Mouse (Mus musculus) 416B (cell line): Measurements from ENCODE around the gene Bloc1s4.

ENCODE experiments used
- DNase-seq: peaks from one replicate; pipeline ENCODE4 v3.0.0; 2011; ENCODE audit warnings: low read depth

Gene Bloc1s4

DNA sequence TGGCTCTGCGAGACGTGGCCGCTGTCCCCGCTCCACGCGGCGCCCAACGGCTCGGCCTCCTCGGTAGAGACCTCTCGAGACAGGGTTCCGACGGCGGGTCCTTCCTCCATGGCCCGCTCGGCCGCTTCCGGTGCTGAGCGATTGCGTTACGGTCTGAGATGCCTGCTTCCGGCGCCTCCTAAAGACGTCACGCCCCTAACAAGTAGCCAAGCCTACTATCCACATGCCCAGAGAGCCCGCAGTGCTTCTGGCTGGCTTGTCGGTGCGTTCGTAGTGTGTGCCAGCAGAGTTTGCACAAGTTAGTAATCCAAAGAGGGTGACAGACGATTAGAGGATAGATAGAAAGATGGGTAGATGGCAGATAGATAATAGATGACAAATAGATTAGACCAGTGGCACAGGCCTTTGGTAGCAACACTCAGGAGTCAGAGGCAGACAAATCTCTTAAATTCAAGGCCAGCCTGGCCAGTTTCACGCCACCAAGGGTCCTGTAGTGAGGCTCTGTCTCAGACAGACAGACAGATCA, at the start of gene Bloc1s4:
Bloc1s4 (minus strand) TSS at position 115 of the 526 bp plus-strand sequence.
- DNase-seq: peak; percentile 96

DNA sequence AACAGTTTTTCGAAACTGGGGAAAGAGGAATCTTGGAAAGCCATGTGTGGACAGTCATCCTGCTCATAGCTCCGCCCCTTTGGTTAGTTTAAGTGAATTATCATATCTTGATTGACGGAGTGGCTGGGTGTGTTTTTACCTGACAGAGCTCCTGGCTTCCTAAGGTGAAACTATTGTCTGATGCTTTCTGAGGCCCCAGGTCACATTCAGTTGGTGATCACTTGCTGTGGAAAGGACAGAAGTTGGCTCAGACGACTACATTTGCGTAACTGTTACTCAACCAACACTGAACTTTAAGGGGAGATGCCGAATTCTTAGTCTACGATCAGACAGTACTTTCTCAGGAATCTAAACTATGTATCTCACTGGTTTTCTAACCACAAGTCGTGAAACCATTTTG, 48.8 kb upstream of the Bloc1s4 start:
- peak; percentile 26 for DNase-seq

DNA sequence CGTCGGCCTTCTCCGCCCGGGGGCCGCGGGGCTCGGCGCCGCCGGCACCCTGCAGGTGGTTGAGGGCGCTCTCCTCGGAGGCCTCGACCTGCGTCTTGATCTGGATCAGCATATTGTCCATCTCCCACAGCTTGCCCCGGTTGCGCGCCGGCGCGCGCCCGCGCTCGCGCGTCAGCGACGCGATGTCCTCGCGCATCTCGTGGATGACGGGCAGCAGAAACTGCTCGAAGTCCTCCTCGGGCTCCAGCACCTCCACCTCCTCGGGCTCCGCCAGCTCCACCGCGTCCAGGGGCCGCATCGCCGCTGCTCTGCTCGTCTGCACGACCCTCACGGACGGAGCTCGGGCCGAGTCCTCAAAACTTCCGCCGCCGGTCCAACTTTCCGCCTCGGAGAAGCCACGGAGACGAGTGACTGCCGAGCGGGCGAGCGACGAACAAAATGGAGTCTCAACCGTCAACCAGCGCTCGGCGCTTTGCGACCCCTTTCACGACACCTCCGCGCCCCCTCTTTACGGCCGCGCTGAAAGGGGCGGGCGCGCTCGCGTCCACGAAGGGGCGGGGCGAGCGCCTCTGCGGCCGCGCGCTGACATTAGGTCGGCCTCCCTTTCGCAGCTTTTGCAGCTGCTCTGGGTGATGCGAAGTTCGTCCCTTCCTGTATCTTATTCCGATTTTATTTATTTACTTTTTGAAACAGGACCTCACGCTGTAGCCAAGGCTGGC, 48.0 kb upstream of the Bloc1s4 start, which contains the start of gene Mrfap1:
Mrfap1 (minus strand) TSS at position 477 of the 719 bp plus-strand sequence.
- peak; percentile 96 for DNase-seq

DNA sequence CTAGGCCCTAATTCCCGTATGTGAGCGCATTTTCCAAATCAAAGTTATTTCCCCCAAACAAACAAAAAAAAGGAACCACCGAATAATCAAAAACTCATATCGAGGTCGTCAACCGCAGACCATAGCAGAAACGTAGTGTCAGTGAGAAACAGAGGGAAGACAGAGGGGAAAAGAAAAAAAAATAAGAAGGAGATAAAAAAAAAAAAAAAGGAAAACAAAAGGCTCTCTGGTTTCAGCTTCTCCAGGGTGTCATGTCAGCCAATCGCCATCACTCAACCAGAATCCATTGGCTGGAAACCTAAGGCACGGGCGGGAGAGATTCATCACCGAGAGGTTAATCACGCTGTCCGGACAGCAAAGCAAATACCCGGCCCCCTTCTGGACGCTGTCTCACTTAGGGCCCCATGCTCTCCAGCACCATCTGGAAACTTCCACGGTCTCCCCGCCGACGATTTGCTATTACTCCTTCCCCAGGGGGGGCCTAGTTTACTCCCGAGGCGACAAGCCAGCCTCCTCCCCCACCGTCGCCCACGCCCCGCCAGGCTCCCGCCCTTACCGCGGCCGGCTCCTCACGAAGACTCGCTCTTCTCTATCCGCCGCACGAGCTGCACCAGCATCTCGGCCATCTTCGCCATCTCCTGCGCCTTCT, 47.3 kb upstream of the Bloc1s4 start:
- DNase-seq: peak; percentile 68

DNA sequence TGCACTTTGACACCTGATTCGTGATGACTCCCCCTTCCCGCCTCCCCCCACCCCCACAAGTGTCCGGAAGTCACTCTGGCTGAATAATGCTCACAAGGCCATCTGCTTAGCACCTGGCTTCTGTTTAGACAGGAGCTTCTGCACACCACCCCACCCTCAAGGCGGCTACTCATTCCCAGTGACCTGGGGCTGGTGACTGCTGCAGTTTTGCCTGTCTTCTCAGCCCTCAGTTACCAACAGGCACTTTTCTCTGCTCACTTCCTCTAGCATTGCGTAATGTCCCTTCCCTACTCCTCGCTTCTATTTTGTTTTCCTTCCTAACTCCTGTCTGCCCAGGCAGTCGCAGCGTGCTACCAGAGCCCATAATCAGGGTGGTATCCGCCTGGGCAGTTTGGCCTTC, 43.4 kb upstream of the Bloc1s4 start:
- DNase-seq: peak; percentile 67

DNA sequence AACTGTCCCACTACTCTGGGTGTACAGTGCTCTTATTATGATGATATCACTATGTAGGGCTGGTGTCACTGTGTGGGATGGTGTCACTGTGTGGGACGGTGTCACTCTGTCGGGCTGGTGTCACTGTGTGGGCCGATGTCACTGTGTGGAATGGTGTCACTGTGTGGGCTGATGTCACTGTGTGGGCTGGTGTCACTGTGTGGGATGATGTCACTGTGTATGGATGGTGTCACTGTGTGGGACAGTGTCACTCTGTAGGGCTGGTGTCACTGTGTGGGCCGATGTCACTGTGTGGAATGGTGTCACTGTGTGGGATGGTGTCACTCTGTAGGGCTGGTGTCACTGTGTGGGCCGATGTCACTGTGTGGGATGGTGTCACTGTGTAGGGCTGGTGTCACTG, 37.6 kb upstream of the Bloc1s4 start:
- no peak for DNase-seq

DNA sequence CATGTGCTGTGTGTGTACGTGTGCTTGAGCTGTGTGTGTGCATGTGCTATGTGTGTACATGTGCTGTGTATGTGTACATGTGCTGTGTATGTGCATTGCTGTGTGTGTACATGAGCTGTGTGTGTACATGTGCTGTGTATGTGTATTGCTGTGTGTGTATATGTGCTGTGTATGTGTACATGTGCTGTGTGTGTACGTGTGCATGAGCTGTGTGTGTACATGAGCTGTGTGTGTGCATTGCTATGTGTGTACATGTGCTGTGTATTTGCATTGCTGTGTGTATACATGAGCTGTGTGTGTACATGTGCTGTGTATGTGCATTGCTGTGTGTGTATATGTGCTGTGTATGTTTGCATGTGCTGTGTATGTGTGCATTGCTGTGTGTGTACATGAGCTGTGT, 31.1 kb upstream of the Bloc1s4 start:
- DNase-seq: no peak

DNA sequence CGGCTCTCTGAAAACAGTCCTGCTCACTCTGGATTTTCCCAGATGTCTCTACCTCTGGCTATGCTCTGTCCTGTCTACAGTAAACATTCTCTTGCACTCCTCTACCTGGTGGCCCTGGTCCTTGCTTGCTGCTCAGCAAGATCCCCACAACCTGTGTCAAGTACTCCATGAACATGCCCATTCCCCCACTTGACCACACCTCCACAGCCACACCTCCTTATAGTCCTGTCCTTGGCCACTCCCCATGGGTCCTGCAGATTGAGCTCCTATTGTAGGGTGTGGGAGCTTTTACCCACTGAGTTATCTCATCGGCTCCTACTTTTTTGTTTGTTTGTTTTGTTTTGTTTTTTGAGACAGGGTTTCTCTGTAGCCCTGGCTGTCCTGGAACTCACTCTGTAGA, 30.5 kb upstream of the Bloc1s4 start:
- no peak for DNase-seq

DNA sequence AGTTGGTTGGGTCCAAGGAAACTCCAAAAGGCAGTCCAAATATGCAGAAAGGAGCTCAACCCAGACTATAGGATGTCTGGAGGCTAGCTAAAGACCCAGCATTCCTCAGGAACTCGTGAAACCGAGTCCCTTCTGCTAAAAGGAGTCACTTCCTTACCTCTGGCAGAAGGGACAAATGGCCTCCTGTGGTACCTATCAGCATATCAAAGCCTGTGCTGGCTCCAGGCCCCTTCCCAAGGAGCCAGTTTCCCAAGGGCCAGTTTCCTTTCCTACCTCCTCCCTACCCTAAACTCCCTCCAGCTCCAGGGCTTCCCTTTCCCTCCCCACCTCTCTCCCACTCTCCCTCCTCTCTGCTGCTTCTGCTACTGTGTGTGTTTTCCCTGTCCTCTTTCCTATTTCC, 28.7 kb upstream of the Bloc1s4 start:
- no peak for DNase-seq

DNA sequence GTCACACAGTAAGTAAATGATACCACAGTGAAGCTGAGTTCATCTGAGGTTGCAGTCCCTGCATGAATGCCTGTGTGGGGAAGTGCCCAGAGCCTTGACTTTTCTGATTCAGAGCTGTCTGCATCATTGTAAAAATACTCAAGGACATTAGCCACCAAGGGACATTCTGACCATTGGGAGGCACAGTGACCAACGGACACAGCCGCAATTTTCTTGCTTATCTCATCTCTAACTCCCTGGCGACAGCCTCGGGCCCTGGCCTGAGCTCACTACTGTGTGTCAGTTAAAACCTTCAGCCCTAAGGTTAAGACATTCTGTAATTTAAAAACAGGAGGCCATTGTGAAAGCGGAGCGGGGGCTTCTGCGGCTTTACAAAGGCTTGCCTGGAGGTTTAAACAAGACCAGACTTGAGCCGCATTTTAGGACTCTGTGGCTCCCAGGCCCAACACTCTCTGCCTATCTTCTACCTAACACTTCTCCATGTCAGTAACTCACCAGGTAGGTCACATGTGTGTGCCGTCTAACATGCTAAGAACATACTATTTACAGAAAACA, 27.6 kb upstream of the Bloc1s4 start:
- DNase-seq: no peak

DNA sequence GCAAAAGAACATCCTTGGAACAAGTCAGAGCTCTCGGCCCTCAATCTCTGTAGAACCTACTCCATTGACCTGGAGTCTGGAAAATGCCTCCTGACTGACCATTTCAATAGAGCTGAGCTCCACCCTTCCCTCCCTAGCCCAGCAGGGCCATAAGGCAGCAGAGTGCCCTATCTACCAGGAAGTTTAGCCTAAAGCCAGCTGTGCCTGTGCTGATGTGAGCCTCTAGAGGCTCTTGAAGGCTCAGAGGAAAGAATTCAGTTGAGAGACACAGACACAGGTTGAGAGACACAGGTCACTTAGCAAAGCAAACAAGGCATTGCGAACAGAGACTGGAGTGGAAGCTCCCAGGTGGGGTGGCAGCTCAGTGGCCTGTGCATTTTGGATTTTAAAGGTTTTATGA, 26.9 kb upstream of the Bloc1s4 start:
- no peak for DNase-seq

DNA sequence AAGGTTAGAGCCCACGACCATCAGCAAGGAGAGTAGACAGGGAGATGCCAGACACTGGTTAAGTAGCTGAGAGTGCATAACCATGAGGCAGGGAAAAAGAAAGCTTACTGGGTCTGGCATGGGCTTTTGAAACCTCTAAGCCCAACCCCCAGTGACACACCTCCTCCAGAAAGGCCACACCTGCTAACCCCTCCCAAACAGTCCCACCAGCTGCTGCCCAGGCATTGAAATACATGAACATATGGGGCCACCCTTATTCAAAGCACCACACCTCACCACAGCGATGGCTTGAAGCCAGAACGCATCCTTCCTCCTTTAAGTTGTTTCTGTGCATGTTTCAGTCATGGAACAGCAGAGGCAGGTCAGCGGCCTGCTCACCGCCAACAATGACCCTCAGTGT, 24.1 kb upstream of the Bloc1s4 start:
- no peak for DNase-seq

DNA sequence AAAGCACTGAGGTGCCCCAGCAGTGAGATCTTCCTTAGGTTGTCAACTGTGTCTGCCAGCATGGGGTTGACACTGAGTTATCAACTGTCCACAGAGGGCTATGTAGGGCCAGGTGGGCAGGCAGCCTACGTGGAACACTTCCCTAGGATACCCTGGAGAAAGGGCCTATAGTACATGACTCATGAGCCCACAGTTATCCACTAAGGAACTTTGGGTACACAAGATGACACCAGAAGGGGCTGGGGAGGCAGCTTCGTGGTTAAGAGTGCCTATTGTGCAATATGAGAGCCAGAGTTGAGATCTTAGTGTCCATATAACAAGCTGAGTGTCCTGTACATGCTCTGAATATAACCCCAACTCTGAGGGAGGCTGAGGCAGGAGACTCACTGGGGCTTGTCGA, 21.2 kb upstream of the Bloc1s4 start:
- peak; percentile 29 for DNase-seq

DNA sequence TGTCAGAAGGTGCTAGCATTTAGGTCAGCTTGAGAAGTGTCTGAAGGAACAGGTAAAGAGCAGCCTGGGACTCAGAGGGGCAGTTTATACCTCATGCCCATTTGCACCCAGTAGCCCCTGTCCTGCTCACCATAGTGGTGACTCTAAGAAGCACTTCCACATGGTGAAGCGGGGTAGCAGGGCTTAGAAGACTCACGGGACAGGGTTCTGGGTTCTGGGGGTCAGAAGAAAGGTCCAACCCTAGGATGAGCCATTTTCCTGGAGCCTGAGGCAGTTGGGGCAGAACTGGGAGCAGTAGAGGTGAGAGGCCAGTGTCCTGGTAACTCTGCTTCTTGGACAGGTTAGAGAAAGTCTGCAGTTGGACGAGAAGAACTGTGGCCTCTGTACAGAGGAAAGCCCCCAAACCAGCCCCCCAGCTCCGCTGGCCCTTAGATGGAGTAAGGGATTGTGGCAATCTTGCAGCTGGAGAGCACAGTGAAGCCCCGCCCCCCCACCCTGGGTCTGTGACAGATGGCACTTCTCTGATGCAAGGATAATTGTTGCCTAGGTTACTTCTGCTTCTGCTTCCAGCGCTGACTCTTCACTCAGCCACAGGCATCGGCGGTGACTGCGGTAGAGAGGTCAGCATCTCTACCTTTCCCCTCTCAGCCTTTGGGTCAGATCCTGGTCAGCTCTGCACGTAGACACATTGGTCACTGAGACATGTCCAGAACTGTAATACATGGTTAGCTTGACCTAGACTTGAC, 18.7 kb upstream of the Bloc1s4 start:
- DNase-seq: no peak

DNA sequence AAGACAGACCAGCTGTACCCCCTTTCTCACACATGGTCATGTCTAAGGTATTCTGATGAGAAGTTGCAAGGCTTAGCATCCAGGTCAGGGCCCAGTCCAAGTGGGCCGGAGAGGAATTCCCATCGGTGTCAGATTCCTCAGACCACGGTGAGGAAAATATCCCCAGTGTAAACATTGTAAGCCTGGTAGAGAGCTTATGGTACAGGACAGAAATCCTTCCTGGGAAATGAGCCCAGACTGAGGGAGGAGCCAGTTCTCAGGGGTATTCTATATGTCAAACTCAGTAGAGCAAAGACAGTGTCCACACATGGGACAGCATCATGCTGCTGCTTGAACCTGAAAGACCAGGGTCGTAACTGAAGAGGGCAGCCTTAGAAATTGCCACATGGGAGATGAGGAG, 11.4 kb upstream of the Bloc1s4 start:
- no peak for DNase-seq

DNA sequence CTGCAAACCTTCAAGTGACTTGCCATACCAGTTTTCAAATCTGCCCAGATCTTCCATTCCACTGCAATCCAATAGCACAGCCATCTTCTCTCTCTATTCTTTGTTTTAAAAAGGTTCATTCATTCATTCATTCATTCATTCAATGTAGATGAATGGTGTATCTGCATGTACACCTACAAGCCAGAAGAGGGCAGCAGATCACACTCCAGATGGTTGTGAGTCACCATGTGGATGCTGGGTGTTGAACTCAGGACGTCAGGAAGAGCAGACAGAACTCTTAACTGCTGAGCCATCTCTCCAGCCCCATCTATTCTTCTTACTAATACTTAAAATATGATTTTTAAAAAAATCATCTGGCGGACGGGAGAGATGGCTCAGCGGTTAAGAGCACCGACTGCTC, 8.6 kb upstream of the Bloc1s4 start:
- DNase-seq: peak; percentile 77

DNA sequence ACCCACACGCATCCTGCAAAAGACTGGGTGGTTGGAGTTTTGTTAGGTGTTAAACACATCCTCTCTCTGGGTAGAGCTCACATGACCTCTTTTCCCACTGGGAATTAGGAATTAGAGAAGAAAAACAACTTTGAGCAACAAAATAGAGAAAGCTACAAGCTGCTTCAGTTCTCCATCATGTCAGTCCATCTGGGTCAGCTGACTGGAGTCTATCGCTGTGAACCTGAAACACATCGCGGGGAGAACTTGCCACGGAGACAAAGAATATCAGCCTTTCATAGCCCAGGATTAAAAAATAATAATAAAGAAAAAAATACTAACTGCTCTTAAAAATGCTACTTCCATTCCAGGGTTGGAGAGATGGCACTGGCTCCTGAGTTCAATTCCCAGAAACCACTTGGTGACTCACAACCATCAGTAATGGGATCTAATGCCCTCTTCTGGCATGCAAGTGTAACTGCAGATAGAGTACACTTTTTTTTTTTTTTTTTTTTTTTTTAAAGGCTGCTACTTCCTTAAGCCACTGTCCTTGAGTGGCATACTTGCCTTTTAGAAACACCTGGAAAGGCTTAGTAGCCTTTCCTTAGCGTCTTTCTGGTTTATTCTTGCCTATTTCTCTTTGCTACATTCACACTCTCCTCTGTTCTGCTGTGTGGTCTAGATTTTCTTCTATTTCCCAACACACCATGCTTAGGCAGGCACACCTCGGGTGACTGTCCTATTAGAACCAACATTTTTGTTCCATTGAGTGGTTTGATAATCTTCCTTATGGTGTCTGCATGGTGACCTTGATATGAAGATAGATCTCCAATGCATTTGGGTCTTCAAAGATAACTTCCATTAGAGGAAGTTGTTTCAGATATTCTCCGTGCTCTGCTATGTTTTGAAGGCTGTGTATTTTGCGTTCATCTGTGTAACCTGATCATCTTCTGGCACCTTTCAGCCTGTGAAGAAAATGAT, 1.9 kb upstream of the Bloc1s4 start:
- peak; percentile 70 for DNase-seq

DNA sequence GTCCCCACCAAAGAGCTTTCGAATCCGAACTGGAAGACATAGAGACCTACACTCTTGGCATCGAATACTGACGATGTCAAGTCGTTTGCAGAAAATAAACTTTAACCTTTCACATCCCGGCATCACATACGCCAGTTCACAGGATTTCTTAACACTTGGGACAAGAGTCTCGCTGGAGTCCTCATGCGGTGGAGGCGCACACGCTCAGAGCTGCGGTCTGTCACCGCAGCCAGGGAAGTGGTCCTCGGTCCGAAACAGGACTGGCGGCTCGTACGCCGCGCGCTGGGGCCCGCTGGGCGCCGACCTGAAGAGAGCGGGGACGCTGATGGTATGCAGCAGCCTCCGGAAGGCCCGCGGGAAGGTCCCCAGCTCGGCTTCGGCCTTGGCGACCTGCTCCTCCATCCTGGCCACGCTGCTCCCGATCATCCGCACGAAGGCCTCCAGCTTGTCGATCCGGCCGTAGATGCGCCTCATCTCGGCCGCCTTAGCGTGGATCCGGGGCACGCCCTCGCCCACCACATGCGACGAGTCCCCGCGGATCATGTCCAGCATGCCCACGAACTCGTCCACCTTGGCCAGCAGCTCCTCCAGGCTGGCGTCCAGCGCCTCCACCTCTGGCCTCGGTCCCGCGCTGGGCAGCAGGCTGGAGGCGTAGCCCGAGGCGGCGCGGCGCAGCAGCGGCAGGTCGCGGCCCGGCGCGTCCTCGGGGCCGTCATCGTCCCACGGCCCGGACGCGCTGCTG, 485 bp downstream of the Bloc1s4 start:
- DNase-seq: no peak

DNA sequence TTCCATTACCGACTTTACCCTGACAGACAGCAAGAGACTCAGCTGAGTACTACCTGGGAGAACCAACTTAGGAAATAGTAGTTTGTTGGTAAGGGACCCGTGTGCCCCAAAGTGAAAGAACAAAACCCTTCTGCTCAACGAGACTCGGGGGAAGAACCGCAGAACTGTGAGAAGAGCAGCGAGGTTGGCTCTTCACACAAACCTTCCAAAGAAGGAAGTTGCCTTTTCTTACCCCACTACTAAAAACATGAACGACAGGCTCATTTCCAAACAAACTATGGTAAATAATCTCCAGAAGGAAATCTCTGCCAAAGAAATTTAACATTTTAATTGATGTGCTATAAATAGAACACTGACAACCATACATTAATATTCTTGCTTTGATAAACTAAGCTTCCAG, 1.4 kb downstream of the Bloc1s4 start:
- no peak for DNase-seq

DNA sequence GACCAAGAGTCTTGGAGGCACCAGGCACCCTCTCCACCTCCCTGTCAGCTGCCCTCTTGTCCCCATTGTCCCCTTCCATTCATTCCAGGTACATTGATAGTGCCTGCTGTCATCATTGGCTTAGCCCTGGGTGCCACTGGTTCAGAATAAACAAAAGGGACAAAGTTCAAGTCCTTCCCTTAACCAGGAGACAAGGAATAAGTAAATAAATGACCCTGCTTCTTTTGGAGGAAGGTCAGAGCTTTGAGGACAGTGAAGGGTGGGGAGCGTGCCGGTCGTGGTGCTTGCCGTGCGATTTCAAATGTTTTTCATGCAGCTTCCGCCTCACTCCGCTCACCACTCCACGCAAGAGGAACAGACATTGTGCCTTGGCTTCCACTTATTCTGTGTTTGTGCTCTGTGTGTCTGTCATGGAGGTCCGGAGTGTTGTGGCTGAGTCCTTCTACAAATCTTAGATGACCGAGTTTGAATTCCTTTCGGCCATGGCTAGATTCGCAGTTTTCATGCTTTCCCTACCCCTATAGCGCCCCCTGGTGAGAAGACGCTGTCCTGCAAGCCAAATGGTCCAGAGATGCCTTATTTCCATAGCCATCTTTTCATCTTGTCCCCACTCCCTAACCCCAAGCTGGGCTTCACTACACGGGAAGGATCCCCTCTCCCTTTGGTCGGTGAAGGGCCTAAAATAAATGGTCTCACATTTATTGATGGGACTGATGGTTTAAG, 6.2 kb downstream of the Bloc1s4 start:
- DNase-seq: peak; percentile 80
